10 mouse cellular contexts compared by ENCODE assay signal in the genomic region with DNA sequence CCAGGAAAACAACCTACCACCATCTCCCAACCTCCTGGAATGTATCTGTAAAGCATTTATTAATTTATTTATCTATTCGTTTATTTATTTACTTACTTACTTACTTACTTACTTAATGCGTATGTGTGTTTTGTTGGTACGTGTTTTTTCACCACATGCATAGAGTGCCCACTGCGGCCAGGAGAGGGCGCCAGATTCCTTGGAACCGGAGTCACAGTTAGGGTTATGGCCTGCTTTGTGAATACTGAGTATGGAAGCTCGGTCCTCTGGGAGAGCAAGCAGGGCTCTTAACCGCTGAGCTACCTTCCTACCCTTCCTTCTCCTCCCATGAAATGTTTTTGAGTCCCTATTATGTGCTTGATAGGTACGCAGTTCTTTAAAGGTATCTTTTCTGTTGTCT. TPM values are rescaled to one million over a fixed set of nuclear protein-coding genes. Genes with fewer than 3 reads are reported as not detected.
DNase-seq lines count a peak whose midpoint lies in the region; ATAC-seq lines count a peak whose summit lies in the region.
"Had no signal": no experiment of that assay in that cellular context is flagged by ENCODE, and none has a peak within 500 bp of the region (broad histone marks: within the 10 kb centered on the region; RNA-seq: fewer than 3 reads in every experiment).

No protein-coding gene starts in this region.

- ATAC-seq in kidney, embryonic 15.5 days (replicated peaks; ENCODE audit: low FRiP score) = no peak
- 0 out of 2 replicates have a peak, but pooled peaks have one; percentile 51 for ATAC-seq in embryonic facial prominence, embryonic 11.5 days (replicated peaks; ENCODE audit: insufficient number of reproducible peaks, low FRiP score, low TSS enrichment, low read depth)
- ATAC-seq in intestine, embryonic 15.5 days = 0 out of 2 replicates have a peak, but pooled peaks have one; percentile 27

- H3K4me1 ChIP-seq in kidney, embryonic 15.5 days = peaks cover 12% of the 10 kb centered on the region
- no peaks in the 10 kb centered on the region for H3K4me1 ChIP-seq in embryonic facial prominence, embryonic 11.5 days (ENCODE audit: control insufficient read depth, insufficient read depth, low read length)
- peaks cover 7% of the 10 kb centered on the region for H3K4me1 ChIP-seq in intestine, embryonic 15.5 days (replicated peaks)
- H3K4me1 ChIP-seq in limb, embryonic 10.5 days = peaks cover 25% of the 10 kb centered on the region

- H3K4me2 ChIP-seq in kidney, embryonic 15.5 days = no peak overlapping the region
- H3K4me2 ChIP-seq in embryonic facial prominence, embryonic 11.5 days (ENCODE audit: low read depth, low read length) = no peak overlapping the region
- H3K4me2 ChIP-seq in intestine, embryonic 15.5 days (replicated peaks) = no peak overlapping the region
- H3K4me2 ChIP-seq: embryonic facial prominence, embryonic 13.5 days; neural tube, embryonic 13.5 days had no signal

- DNase-seq in kidney, adult 11 months = peak; percentile 76
- peak; percentile 90 for DNase-seq in adrenal gland, postnatal 14 days
- DNase-seq in embryonic facial prominence, embryonic 11.5 days (ENCODE audit: low spot score) = peak; percentile 83
- DNase-seq in limb, embryonic 10.5 days (ENCODE audit: low spot score) = peak; percentile 82
- peak; percentile 45 for DNase-seq in ovary, postnatal 10 days (ENCODE audit: low spot score)
- peak; percentile 70 for DNase-seq in urinary bladder, adult 2 months (ENCODE audit: low spot score)

- H3K9ac ChIP-seq in kidney, embryonic 15.5 days = no peak overlapping the region
- no peak overlapping the region for H3K9ac ChIP-seq in embryonic facial prominence, embryonic 11.5 days (replicated peaks; ENCODE audit: low read length)
- H3K9ac ChIP-seq in intestine, embryonic 15.5 days = no peak overlapping the region
- H3K9ac ChIP-seq: embryonic facial prominence, embryonic 13.5 days; neural tube, embryonic 13.5 days had no signal

- H3K27me3 ChIP-seq in kidney, embryonic 15.5 days = no peaks in the 10 kb centered on the region
- no peaks in the 10 kb centered on the region for H3K27me3 ChIP-seq in embryonic facial prominence, embryonic 11.5 days (ENCODE audit: control insufficient read depth, insufficient read depth, low read length)
- no peaks in the 10 kb centered on the region for H3K27me3 ChIP-seq in intestine, embryonic 15.5 days (replicated peaks)
- peaks cover 20% of the 10 kb centered on the region; the same call in 1 of the 2 replicates for H3K27me3 ChIP-seq in limb, embryonic 10.5 days (ENCODE audit: low read depth, poor library complexity, severe bottlenecking)
- H3K27me3 ChIP-seq: embryonic facial prominence, embryonic 13.5 days had no signal

- H3K4me3 ChIP-seq in kidney, embryonic 15.5 days (replicated peaks) = no peak overlapping the region
- no peak overlapping the region for H3K4me3 ChIP-seq in embryonic facial prominence, embryonic 11.5 days (ENCODE audit: low read depth, low read length)
- no peak overlapping the region for H3K4me3 ChIP-seq in intestine, embryonic 15.5 days (replicated peaks)
- H3K4me3 ChIP-seq in limb, embryonic 10.5 days = no peak overlapping the region
- H3K4me3 ChIP-seq: embryonic facial prominence, embryonic 13.5 days; neural tube, embryonic 13.5 days had no signal

- no peaks in the 10 kb centered on the region for H3K36me3 ChIP-seq in kidney, embryonic 15.5 days
- no peaks in the 10 kb centered on the region for H3K36me3 ChIP-seq in embryonic facial prominence, embryonic 11.5 days (replicated peaks; ENCODE audit: control insufficient read depth, insufficient read depth, low read depth, low read length)
- no peaks in the 10 kb centered on the region for H3K36me3 ChIP-seq in intestine, embryonic 15.5 days
- no peaks in the 10 kb centered on the region for H3K36me3 ChIP-seq in limb, embryonic 10.5 days
- H3K36me3 ChIP-seq: embryonic facial prominence, embryonic 13.5 days; neural tube, embryonic 13.5 days had no signal

- 27% methylated on average over 9 of the region's 9 CpGs for WGBS in kidney, embryonic 15.5 days
- WGBS in embryonic facial prominence, embryonic 11.5 days = 19% methylated on average over 9 of the region's 9 CpGs
- 21% methylated on average over 9 of the region's 9 CpGs for WGBS in intestine, embryonic 15.5 days
- 23% methylated on average over 9 of the region's 9 CpGs for WGBS in limb, embryonic 10.5 days

- H3K9me3 ChIP-seq in kidney, embryonic 15.5 days (replicated peaks) = no peaks in the 10 kb centered on the region
- H3K9me3 ChIP-seq in embryonic facial prominence, embryonic 11.5 days (replicated peaks; ENCODE audit: control insufficient read depth, low read length) = no peaks in the 10 kb centered on the region
- no peaks in the 10 kb centered on the region for H3K9me3 ChIP-seq in intestine, embryonic 15.5 days
- no peaks in the 10 kb centered on the region for H3K9me3 ChIP-seq in limb, embryonic 10.5 days (replicated peaks)
- H3K9me3 ChIP-seq: embryonic facial prominence, embryonic 13.5 days; neural tube, embryonic 13.5 days had no signal

- H3K27ac ChIP-seq in kidney, embryonic 15.5 days = no peak overlapping the region
- no peak overlapping the region for H3K27ac ChIP-seq in embryonic facial prominence, embryonic 11.5 days (replicated peaks; ENCODE audit: low read depth, low read length)
- H3K27ac ChIP-seq in intestine, embryonic 15.5 days = no peak overlapping the region
- no peak overlapping the region for H3K27ac ChIP-seq in limb, embryonic 10.5 days
- H3K27ac ChIP-seq: embryonic facial prominence, embryonic 13.5 days; neural tube, embryonic 13.5 days had no signal

RNA-seq across cellular contexts. Expression of gene Dnah3, which starts 3.3 kb away (rescaled TPM):
- polyA plus RNA-seq in kidney, embryonic 15.5 days (2015; fragmentation: Nextera tagmentation; extraction: Ambion mirVana) = not detected in 2 replicates
- not detected in 2 replicates for total RNA-seq in adrenal gland, postnatal 14 days (2021)
- polyA plus RNA-seq in embryonic facial prominence, embryonic 11.5 days (2014; fragmentation: Nextera tagmentation; extraction: Ambion mirVana) = not detected in 2 replicates
- polyA plus RNA-seq in intestine, embryonic 15.5 days (2015; fragmentation: Nextera tagmentation; extraction: Ambion mirVana) = not detected in 2 replicates
- polyA plus RNA-seq in limb, embryonic 10.5 days (2016; fragmentation: Nextera tagmentation; extraction: Ambion mirVana) = not detected in 2 replicates
- polyA plus RNA-seq in urinary bladder, adult 2 months (2012; rRNA removed) = 0.01 TPM in 2 replicates
- polyA plus RNA-seq: embryonic facial prominence, embryonic 13.5 days; neural tube, embryonic 13.5 days had no signal

RNA-seq across cellular contexts. Expression of gene Tmem159, which starts 3.8 kb away (rescaled TPM):
- 32.5 and 48.2 TPM in 2 replicates for polyA plus RNA-seq in kidney, embryonic 15.5 days (2015; fragmentation: Nextera tagmentation; extraction: Ambion mirVana)
- total RNA-seq in adrenal gland, postnatal 14 days (2021) = 46.4 and 59.7 TPM in 2 replicates
- 26.7 and 27.6 TPM in 2 replicates for polyA plus RNA-seq in embryonic facial prominence, embryonic 11.5 days (2014; fragmentation: Nextera tagmentation; extraction: Ambion mirVana)
- 27.7 and 28.5 TPM in 2 replicates for polyA plus RNA-seq in intestine, embryonic 15.5 days (2015; fragmentation: Nextera tagmentation; extraction: Ambion mirVana)
- polyA plus RNA-seq in limb, embryonic 10.5 days (2016; fragmentation: Nextera tagmentation; extraction: Ambion mirVana) = 13.6 and 14.6 TPM in 2 replicates
- 97.7 and 112 TPM in 2 replicates for polyA plus RNA-seq in urinary bladder, adult 2 months (2012; rRNA removed)

RNA-seq across cellular contexts. Expression of gene Zp2, which starts 46.7 kb away (rescaled TPM):
- 0.17 and 0.19 TPM in 2 replicates for polyA plus RNA-seq in kidney, embryonic 15.5 days (2015; fragmentation: Nextera tagmentation; extraction: Ambion mirVana)
- total RNA-seq in adrenal gland, postnatal 14 days (2021) = not detected in 2 replicates
- polyA plus RNA-seq in embryonic facial prominence, embryonic 11.5 days (2014; fragmentation: Nextera tagmentation; extraction: Ambion mirVana) = 0.21 TPM in 1 of 2 replicates, not detected in the other
- 0.11 TPM in 1 of 2 replicates, not detected in the other for polyA plus RNA-seq in intestine, embryonic 15.5 days (2015; fragmentation: Nextera tagmentation; extraction: Ambion mirVana)
- not detected in 2 replicates for polyA plus RNA-seq in limb, embryonic 10.5 days (2016; fragmentation: Nextera tagmentation; extraction: Ambion mirVana)
- polyA plus RNA-seq in urinary bladder, adult 2 months (2012; rRNA removed) = not detected in 2 replicates
- polyA plus RNA-seq: embryonic facial prominence, embryonic 13.5 days; neural tube, embryonic 13.5 days had no signal
